Mouse (Mus musculus): ENCODE measurements at regions not wholly inside any gene's neighbourhood (a gene's known extent, or its start where the extent isn't known, plus 50 kb on each side); places are given as distances from the start of the nearest gene placed in this dataset.

- H3K36me3 ChIP-seq: no peaks in the 10 kb centered on the region
- ATAC-seq: no peak
- H3K9me3 ChIP-seq: no peaks in the 10 kb centered on the region
- H3K27ac ChIP-seq: no peak overlapping the region
- H3K9ac ChIP-seq (replicated peaks): no peak overlapping the region
- no peaks in the 10 kb centered on the region for H3K27me3 ChIP-seq
- H3K4me1 ChIP-seq (replicated peaks): 0 out of 2 replicates have a peak, but pooled peaks cover 2% of the 10 kb centered on the region
- H3K4me3 ChIP-seq (replicated peaks): no peak overlapping the region
- H3K4me2 ChIP-seq (replicated peaks): no peak overlapping the region
Observed at GRCm38 (mm10) chr14:78364822-78365221, 57.0 kb upstream of the Tnfsf11 start.

- Histone ChIP-seq H3K27ac (no peak overlapping the region), H3K4me3 (replicated peaks) (no peak overlapping the region), H3K27me3 (no peaks in the 10 kb centered on the region), H3K9me3 (no peaks in the 10 kb centered on the region), H3K4me2 (replicated peaks) (no peak overlapping the region), H3K4me1 (replicated peaks) (0 out of 2 replicates have a peak, but pooled peaks cover 2% of the 10 kb centered on the region), H3K9ac (replicated peaks) (no peak overlapping the region), H3K36me3 (no peaks in the 10 kb centered on the region)
- 87% methylated on average over 5 of the region's 5 CpGs for WGBS
- no peak for ATAC-seq
Observed at GRCm38 (mm10) chr14:78363123-78363522, 55.3 kb upstream of the Tnfsf11 start.

All from midbrain, embryonic 13.5 days (tissue).